Mouse (Mus musculus) gastrocnemius, adult 2 months (tissue): ENCODE data around the gene Casp1. TPM values are rescaled to one million over a fixed set of nuclear protein-coding genes. Genes with fewer than 3 reads are reported as not detected.
A peak's percentile ranks its signal among the peaks of the same experiment; 100 is the strongest.

Experiments
- DNase-seq: peaks from one replicate; pipeline ENCODE4 v3.0.0; 2022
- H3K27ac ChIP-seq: fragments of 200-600 bp; 2 replicates; pipeline ENCODE4 v1.8.1; 2022; ENCODE audit warnings: mild to moderate bottlenecking
- H3K4me3 ChIP-seq: fragments of 200-600 bp; 2 replicates; pipeline ENCODE4 v1.8.1; 2022; ENCODE audit warnings: mild to moderate bottlenecking, moderate library complexity
- CTCF ChIP-seq: fragments of 200-600 bp; IDR thresholded peaks from 2 replicates; pipeline ENCODE4 v1.8.1; 2022; ENCODE audit warnings: antibody characterized with exemption, mild to moderate bottlenecking, moderate library complexity
- intact Hi-C: fragments of 180-260 bp; cut with DNase I; formaldehyde crosslinking; loops from one replicate; pipeline ENCODE4 v1.15.1; 2025
- total RNA-seq, 2 experiments: library from RNA; stranded (reverse); gene quantifications; 2 replicates each; pipeline ENCODE4 v1.2.3; 2021

The Casp1 gene
- total RNA-seq, 2 experiments from 2014 or later, result 0.15 to 0.36 TPM

DNA sequence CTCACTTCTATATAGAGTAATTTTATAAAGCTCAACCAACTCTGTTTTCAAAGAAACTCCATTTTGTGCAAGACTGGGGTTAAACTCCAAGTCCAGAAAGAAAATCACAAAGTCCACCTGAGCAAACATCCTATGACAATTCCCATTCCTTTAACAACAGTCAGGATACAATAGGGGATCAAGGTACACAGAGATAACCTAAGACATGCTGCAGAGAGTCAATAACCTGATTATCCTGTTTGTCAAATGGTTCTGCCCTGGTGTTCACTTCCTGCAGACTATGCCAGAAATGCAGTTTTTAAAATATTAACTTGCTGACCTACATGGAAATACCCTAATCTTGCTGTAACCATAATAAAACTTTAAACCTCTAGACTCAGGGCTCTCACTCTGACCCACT, 34.1 kb downstream of the Casp1 start:
- DNase-seq, result no peak
- no peak overlapping the region for H3K4me3 ChIP-seq
- intact Hi-C loops, result no loop called here
- no peak for TF ChIP-seq CTCF
- no peak overlapping the region for H3K27ac ChIP-seq

DNA sequence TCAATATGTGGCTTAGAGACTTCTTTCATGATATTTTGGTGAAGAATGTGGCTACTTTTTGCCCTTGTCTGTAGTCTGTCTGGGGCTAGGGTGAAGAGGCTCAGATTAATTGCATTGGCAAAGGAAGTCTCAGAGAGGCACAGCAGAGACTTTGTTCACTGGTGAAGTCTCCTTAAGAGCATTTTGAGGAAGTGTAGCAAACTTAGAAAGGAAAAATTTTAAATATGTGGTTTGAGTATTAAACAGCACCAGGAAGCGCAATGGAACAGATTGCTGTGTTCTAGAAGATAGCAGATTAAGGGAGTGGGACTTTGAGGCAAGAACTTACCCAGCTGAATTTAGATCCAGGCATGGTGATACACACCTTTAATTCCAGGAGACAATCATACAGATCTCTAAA, 35.1 kb downstream of the Casp1 start:
- intact Hi-C loops, result no loop called here
- Histone ChIP-seq H3K4me3 (no peak overlapping the region), H3K27ac (no peak overlapping the region)
- no peak for TF ChIP-seq CTCF
- no peak for DNase-seq

DNA sequence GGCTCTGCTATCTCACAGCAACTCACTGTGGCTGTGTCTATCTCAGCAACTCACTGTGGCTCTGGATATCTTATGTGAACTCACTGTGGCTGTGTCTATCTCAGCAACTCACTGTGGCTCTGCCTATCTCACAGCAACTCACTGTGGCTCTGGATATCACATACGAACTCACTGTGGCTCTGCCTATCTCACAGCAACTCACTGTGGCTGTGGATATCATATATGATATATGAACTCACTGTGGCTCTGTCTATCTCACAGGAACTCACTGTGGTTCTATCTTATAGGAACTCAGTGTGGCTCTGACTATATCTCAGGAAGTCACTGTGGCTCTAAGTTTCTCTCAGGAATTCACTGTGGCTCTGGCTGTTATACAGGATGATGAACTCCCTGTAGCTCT, 44.8 kb downstream of the Casp1 start:
- no peak for DNase-seq
- no peak overlapping the region for H3K4me3 ChIP-seq
- H3K27ac ChIP-seq, result no peak overlapping the region
- TF ChIP-seq CTCF, result no peak
- intact Hi-C loops, result no loop called here

DNA sequence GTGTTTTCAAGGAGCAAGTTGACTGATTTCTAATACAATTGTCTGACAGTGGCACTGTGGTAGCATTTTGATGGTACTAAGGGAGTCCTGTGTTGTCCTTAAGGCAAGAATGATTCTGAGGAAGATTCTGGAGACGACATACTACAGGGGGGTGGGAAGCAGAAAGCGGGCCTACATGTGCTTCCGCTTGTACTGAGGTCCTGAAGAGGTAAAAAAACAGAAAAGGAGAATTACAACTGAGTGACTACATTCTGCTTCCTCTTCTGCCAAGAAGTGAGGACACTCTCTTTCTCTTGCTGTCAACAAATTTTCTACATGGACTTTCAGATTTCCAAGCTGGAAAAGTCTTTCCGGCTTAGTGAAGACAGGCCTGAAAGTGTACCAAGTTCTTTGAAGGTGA, 45.8 kb downstream of the Casp1 start:
- no peak for DNase-seq
- Histone ChIP-seq H3K4me3 (no peak overlapping the region), H3K27ac (peak overlapping the region; percentile 85)
- intact Hi-C loops, result no loop called here
- no peak for TF ChIP-seq CTCF

DNA sequence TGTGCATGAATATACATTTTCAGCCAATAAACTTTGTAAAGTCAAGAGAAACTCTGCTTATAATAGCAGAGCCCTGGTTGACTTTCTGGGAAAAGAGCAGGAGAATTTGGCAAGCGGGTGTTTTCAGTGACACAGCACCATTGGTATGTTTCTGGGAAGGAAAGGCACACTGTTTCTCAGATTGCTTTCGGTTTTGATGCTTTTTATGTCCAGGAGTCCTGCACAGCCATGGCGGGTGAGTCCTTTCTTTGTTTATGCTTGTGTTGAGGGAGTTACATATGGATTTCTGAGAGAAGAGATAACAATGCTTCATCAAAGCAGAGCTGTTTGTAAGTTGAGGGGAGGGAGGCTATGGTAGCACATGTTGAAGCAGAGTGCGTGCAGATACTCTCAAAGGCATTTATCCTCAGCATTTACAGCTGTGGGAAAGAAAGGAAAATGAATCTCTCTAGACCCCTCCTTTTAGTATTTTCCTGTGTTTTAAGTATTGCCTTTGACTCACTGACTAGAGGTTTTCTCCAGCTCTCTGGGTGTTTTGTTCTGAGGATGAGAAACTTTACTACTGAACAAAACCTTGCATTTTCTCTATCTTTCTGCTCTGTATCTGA, 47.1 kb downstream of the Casp1 start, which contains the start of gene Casp12:
Gene Casp12, plus strand, starts transcription at position 140 of the 608 bp plus-strand sequence.
- intact Hi-C loops, result no loop called here
- peak; percentile 36 for DNase-seq
- Histone ChIP-seq H3K4me3 (peak within 1 kb of the TSS; percentile 75), H3K27ac (peak within 1 kb of the TSS; percentile 85)
- no peak for TF ChIP-seq CTCF

DNA sequence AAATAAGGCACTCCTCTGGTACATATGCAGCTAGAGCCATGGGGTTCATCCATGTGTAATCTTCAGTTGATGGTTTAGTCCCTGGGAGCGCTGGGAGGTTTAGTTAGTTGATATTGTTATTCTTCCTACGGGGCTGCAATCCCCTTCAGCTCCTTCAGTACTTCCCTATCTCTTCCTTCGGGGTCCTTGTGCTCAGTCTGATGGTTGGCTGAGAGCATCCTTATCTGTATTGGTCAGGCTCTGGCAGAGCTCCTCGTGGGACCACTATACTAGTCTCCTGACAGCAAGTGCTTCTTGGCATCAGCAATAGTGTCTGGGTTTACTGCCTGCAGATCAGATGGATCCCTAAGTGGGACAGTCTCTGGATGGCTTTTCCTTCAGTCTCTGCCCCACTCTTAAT, 49.1 kb downstream of the Casp1 start:
- no peak for TF ChIP-seq CTCF
- DNase-seq, result no peak
- intact Hi-C loops, result no loop called here
- no peak overlapping the region for H3K27ac ChIP-seq
- H3K4me3 ChIP-seq, result peak overlapping the region; percentile 75

DNA sequence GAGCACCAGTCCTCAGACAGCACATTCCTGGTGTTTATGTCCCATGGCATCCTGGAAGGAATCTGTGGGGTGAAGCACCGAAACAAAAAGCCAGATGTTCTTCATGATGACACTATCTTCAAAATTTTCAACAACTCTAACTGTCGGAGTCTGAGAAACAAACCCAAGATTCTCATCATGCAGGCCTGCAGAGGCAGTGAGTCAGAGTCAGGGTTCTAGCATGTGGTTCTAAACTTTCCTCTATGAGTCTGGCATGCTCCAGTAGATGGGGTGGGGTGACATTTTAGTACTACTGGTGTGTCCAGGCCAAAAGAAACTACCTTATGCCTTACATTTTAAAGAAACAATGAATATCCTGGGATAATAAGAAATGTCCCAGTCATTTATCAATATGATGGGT, 55.4 kb downstream of the Casp1 start:
- no peak for DNase-seq
- H3K27ac ChIP-seq, result no peak overlapping the region
- intact Hi-C loops, result no loop called here
- H3K4me3 ChIP-seq, result no peak overlapping the region
- no peak for TF ChIP-seq CTCF

DNA sequence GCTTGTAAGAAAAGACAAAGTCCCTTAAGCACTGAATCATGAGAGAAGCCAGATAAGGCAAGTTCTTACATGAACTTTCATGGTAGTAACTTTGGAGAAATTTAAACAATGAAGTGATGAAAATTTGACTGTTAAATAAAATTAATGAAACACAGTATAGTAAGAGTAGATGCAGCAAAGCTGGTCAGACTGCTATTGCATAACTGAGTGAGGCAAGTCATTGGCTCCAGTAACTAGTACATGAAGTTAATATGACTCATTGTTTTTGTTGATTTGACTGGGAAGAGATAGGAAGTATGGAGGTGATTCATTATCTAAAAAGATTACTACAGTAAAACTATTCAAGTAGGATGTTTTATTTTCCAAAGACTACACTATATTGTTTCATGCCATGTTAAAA, 58.5 kb downstream of the Casp1 start:
- no peak for TF ChIP-seq CTCF
- intact Hi-C loops, result no loop called here
- Histone ChIP-seq H3K27ac (no peak overlapping the region), H3K4me3 (no peak overlapping the region)
- no peak for DNase-seq

Other genes starting within 250 kb of the Casp1 start
- gene Casp4, start 10.3 kb downstream of the Casp1 start, total RNA-seq, result 1 to 10 TPM in 1 of 2 experiments, under 1 TPM in 1; 0.59 to 1.7 TPM
- 1 to 10 TPM; 9.1 to 9.4 TPM for gene Casp12, start 46.9 kb downstream of the Casp1 start, total RNA-seq